Mouse (Mus musculus) embryo, embryonic 10 days (tissue): Measurements from ENCODE around the gene Il1rapl1.

Experiments
- DNase-seq: peaks from one replicate; pipeline ENCODE4 v3.0.0-alpha.2; 2015; ENCODE audit warnings: low spot score

Gene Il1rapl1

DNA sequence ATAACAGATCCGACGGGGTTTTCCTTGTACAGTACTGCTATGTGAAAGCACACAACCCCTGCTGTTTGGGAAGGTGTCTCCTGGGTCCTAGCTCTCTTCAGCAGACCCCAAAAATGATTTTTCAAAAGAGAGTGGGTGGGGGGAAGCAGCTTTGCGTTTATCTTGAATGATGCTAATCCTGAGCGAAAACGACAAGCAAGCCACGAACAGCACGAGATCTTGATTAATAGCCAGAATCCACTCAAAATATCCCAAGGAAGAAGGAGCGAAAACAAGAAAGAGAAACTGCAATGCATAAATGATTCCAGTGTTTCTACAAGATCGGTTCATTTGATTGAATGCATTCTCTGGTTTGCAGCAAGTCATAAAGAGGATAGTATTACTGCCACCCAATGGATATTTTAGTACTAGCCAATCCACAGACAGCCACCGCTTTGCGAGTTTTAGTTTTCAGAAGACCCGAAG is at the start of gene Il1rapl1:
Il1rapl1 (minus strand) TSS at position 37 of the 465 bp plus-strand sequence.
- peak; percentile 9 for DNase-seq

- no peak for DNase-seq
Observed at GRCm38 (mm10) chrX:88158037-88158436, 42.6 kb upstream of the Il1rapl1 start.

- DNase-seq, result no peak
Observed at GRCm38 (mm10) chrX:88125612-88126011, 10.2 kb upstream of the Il1rapl1 start.

DNA sequence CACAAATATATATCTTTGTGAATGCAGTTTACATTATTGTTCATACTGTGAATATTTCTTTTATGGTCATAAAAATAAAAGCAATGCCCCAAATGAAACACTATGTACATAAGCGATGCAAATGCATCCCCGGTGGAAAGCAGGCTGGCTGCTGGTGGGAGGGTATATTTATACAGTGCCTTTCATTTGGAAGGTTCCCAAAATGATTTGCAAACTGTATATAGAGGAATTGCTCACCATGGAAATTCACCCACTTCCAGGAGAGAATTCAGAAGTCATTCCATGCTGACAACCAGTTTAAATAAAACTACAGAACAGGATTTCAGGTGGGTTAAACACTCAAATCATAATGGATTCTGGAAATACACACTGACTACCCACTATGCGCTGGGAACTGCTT is 4.6 kb upstream of the Il1rapl1 start:
- DNase-seq, result no peak

GRCm38 (mm10) chrX:88117858-88118257 is 2.4 kb upstream of the Il1rapl1 start:
- no peak for DNase-seq

- no peak for DNase-seq
Observed at GRCm38 (mm10) chrX:88116326-88116725, 881 bp upstream of the Il1rapl1 start.

DNA sequence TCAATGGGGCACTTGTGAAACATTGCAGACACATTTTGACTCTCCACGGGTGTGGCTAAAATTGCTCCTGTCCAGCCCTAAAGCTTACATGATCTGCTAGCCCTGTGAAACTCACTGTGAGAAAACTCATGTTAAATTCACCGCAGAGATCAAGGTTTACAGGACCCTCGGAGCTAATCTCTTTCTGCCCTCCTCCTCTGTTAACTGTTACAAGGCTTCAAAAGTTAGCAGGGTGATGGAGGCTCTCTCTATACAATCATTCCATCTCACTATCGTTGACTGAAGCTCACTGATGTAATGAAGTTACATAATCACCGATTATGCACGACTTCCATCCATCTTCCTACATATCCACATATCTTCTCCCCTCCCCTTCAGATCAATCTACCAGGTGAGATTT is 1.9 kb downstream of the Il1rapl1 start:
- no peak for DNase-seq

DNA sequence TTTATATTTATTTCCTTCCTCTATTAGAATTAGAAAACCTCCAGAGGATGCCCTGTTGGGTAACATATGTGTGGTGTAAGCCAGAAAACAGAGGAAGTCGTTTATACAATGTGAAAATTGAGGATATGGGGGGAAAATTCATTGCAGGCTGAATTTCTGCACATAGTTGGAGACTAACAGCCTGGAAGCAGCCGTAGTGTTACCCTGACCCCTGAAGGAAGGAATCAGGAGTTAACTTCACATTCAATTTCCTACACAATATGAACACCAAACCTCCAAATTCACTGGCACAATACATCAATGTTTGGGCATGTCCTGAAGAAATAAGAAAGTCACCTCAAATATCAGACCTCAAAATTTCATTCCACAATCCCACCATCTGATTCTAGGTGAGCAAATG is 3.2 kb downstream of the Il1rapl1 start:
- no peak for DNase-seq

DNA sequence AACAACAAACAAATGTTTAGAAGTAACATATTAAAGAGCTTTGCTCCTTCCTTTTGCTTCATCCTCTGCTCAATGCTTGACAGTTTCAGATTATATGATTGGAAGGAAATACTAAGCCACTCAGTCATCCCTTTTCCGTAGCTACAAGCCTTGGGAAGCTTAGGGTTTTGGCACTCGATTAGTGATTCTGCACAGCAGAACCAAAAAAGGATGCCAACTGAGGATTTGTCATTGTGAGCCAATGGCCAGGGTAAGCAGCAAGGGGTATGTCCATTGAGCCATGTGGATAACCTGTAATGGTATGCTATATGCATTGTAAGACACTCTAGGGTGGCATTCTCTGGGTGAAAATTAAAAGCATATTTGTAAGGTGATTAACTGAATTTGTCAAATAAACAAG is 5.7 kb downstream of the Il1rapl1 start:
- no peak for DNase-seq

DNA sequence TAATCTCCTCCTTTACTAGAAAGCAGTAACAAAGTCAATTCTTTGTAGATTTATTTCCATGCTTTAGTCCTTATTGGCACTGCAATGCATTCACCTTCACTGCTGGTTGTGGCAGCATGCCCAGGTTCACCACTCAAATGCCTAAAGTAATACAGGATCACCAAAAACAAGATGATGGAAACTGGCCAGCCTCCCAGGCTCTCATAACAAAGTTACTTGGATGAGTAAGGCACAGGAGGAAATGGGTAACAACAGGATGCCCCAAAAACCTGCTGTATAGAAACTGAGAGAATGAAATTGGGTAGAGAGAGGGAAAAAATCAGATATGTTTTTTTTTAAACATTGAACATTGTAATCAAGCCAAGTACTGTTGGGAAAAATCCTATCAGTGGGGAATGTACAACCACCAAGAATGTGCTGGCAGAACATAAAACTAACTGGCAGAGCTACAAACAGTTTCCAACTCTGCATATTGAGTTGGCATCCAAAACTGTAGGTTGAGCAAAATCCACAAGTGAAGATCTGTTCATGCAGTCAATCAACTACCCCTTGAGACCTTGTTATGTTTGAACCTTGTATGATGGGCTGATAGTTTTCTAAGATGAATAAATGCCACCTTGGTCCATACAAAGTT is 21.4 kb downstream of the Il1rapl1 start:
- no peak for DNase-seq

DNA sequence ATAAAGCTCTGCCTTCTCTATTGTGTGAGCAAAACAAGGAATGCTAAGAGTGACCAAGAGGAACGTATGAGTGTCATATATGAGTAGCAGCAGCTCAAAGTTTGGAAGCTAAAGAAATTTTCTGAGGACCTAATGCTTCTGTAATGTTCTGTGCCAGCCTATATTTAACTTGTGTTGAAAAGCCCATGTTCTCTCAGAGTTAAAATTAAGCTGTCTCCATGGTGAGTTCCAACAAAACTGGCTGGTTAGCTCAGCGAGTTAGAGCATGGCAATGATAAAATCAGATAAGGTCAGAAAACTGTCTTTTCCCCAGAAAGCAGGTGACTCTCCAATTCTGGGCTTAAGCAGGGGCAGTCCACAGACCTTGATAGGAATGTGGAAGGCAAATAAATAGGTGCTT is 25.6 kb downstream of the Il1rapl1 start:
- no peak for DNase-seq

DNA sequence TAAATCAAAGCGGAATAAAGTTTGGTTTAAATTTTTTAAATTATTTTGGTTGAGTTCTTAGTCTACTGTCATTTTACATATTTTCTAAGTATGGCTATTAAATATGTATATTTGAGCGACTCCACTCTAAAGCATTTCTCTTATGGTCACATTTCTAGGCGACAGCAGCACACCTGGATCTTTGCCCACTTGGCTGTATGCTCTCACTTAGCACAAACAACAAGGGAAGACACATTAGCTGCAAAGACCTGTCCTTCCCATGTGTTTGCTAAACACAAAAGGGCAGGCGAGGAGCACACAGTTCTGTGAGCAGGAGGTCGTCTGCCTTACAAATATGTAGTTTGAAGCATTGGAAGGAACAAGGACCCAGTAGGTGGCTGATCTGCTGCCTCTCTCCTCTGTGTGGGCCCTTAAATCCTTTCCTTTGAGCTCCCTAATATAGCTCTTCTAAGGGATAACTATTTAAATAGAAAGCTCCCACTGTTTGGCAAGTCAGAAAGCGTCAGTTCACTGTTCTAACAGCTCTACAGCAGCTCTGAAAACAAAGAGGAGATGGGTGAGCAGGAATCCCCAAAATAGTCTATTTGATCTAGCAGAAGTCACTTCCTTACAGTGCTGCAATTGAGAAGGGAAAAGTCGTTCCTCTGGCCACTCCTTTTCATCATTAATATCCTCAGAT is 42.6 kb downstream of the Il1rapl1 start:
- DNase-seq, result peak; percentile 3

DNA sequence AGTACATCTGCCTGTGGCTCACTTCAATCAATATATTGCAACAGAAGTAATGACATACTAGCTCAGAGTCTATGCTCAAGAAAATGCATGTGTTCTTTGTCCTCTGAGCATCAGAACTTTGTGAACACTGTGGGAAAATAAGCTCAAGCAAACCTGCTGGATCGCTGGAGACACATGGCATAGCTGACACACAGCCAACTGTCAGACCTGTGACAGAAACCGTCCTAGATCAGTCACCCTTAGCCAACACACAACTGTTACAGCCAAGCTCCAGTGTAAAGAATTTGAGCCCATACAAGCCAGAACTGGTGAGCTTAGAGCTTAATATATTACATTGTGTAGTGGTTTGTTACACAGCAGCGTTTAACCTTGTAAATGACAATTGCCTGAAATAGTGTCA is 45.1 kb downstream of the Il1rapl1 start:
- DNase-seq, result no peak

DNA sequence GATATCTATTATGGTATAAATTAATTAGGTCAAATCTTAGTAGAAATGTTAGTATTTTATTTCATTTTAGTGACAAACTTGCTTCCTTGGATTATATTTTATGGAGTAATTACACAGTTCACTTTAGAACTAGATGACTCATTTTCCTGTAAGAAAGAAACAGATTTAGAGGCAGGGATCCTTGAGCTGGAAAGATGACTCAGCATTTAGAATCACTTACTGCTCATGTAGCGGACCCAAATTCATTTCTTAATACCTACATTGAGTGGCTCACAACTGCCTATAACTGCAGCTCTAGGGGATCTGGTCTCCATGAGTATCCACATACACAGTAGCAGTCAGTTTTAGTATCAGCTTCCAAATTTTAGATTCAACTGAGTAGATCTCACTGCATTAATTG is 71.9 kb downstream of the Il1rapl1 start:
- no peak for DNase-seq

DNA sequence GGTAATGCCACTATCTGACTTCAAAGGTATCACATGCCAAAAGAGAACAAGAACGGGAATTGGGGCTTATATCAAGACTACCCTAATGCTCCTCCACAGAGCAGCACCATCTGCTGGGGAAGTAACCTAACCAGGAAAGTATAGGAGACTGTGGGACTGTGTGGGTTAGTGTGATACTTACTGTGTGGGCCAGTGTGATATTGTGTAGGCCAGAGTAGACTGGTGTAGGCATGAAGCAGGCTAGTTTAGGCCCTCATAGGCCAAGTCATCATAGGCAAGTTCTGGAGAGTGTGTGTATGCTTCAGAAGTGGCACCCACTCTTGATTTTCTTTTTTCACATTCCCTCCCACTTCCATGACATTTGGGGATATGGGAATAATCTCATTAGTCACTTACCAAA is 76.5 kb downstream of the Il1rapl1 start:
- no peak for DNase-seq

DNA sequence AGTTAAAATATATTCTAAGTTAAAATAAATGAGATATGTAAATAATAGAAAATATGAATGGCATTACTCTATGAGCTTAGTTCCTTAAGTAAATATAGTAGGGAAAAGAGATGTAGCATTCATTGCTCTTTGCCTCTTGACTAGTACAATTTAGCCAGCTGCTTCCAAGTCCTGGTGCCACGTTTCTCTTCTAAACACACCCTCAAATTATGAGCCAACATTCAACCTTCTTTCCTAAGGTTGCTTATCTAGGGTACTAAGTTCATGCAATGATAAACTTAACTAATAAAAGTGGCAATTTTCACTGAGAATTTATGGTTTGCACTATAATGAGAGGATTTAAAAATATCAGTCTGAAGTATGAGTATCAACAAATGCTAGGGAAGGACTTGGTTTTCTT is 218.3 kb downstream of the Il1rapl1 start:
- no peak for DNase-seq

DNA sequence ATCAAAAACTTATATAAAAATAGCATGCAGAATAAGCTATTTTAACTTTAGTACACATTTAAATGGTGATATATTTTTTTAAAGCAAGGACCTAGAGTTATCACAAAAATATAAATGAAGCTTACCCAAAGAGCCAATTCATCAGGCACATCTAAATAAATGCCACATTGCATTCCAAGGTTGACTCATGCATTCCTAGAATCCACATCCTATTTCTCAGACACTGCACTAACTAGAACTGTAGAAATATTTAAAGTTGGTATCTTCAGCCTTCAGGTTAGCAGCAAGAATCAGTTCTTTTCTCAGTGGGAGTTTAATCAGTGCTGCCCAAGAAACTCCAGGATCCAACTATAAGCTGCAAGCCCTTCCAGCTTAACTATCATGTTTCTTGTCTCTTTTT is 223.5 kb downstream of the Il1rapl1 start:
- no peak for DNase-seq

DNA sequence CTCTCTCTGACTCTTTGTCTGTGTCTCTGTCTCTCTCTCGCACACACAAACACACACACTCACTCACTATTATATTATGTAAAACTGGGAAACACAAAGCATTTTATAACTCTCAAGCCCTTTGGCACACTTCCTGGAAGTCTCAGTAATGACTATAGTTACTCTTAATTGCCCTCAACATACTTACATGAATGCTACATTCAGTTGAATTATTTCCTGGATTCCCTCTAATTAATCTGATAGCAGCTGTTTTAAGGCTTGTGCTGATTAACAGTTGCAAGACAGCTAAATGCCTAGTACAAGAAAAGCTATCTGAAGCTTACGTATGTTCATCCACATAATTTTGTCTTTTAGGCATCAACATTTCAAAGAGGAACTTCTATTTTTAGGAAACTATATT is 261.3 kb downstream of the Il1rapl1 start:
- DNase-seq, result no peak

DNA sequence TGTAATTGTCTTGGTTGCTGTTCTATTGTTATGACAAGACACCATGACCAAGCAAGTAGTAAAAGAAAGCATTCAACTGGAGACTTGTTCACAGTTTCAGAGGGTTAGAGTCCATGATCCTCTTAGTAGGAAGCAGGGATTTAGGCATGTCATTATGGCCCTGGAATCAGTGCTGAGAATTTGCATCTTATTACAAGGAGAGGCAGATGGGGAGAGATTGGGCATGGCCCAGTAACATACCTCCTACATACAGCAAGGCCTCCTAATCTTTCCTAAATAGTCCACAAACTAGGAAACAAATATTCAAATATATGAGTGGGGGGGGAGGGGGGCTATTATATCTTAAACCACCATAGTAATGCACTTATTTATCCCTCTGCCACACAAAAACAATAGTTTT is 301.6 kb downstream of the Il1rapl1 start:
- no peak for DNase-seq

GRCm38 (mm10) chrX:87807717-87808116 is 307.7 kb downstream of the Il1rapl1 start:
- DNase-seq, result peak; percentile 3

DNA sequence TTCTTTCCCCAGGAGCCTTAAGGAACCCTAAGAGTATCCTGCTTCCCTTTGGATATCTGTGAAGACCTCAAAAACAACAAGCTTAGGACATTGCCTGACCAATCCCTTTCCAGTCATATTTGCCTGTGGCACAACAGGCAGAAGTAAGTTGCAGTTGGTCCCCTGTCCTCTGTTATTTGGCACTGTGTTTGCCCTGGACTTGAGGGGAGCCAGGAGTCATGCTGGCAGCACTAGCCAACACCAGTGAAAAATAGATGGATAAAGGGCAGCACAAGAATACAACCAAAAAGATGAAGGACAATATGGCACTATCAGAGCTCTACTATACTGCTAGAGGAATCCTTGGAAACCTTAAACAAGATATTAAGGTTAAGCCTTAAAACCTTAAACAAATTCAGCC is 322.4 kb downstream of the Il1rapl1 start:
- DNase-seq, result no peak

DNA sequence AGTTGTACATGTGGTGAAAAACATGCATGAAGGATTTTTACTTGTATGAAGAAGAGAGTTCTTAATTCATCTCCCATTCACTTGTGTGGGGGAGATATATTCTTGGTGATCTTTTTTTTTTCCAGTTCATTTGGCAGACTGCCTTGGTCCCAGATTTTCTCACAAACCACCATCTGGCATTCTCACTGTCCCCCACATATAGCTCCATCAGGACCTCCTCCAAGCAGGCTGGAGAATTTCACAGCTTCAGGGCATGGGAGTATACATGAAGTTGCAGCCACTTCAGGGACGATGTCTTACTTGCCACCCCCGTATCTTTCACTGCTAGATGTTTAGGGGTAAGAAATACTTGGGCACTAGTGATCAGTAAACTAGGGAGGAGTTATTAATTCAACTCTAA is 404.9 kb downstream of the Il1rapl1 start:
- no peak for DNase-seq

DNA sequence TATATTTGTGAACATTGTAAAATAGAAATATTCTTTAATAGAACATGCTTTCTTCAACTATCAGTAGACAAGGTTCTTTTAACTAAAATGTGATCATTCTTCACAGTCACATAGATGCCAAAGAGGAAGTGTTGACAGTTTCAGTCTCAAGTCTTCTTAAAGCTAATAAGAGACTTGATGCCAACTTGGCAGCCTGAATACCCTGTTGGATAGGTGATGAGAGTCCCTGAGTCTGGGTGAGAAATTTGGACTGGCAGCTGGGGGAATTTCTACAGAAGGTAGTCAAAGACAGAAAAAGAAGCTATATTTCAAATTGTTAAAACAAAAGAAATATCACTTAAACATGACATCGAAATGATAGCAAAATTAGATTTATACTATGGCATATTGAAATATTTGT is 451.6 kb downstream of the Il1rapl1 start:
- no peak for DNase-seq

- peak; percentile 4 for DNase-seq
Observed at GRCm38 (mm10) chrX:87655644-87656043, 459.8 kb downstream of the Il1rapl1 start.
